Mouse (Mus musculus): ENCODE data around the gene Pbld2.

- TF ChIP-seq POLR2A (IDR thresholded peaks at IDR 0.05; ENCODE audit: borderline replicate concordance, insufficient read depth, low read length), result no peak
- no peak for TF ChIP-seq CTCF (IDR thresholded peaks at IDR 0.05; ENCODE audit: borderline replicate concordance, insufficient read depth, low read depth, low read length)
Measured at GRCm38 (mm10) chr10:63056966-63057750, 33.0 kb downstream of the Pbld2 start.
